Mouse (Mus musculus) lung, embryonic 15.5 days (tissue): ENCODE data around the gene Hltf. TPM values are rescaled to one million over a fixed set of nuclear protein-coding genes. Genes with fewer than 3 reads are reported as not detected.

Experiments used
- ATAC-seq: fragments of 200-750 bp; cut with Nextera tagmentation; 2 replicates; pipeline ENCODE4 v1.8.0; 2017; ENCODE audit warnings: moderate number of reproducible peaks, borderline replicate concordance; ENCODE audit not compliant: low FRiP score, low TSS enrichment; ENCODE audit errors: extremely low read depth
- H3K27ac ChIP-seq: fragments of 300-500 bp; sonication (generic); 2 replicates; pipeline ENCODE4 v1.5.1; 2015; ENCODE audit warnings: moderate library complexity, mild to moderate bottlenecking, inconsistent platforms
- H3K27me3 ChIP-seq: fragments of 300-500 bp; sonication (generic); 2 replicates; pipeline ENCODE4 v1.6.1; 2015; ENCODE audit warnings: inconsistent platforms
- H3K36me3 ChIP-seq: fragments of 300-500 bp; sonication (generic); 2 replicates; pipeline ENCODE4 v1.6.1; 2015; ENCODE audit warnings: inconsistent platforms
- H3K4me1 ChIP-seq: fragments of 300-500 bp; sonication (generic); 2 replicates; pipeline ENCODE4 v1.6.1; 2015; ENCODE audit warnings: inconsistent platforms
- H3K4me2 ChIP-seq: fragments of 300-500 bp; sonication (generic); 2 replicates; pipeline ENCODE4 v1.6.1; 2015; ENCODE audit warnings: inconsistent platforms, mild to moderate bottlenecking, moderate library complexity
- H3K4me3 ChIP-seq: fragments of 300-500 bp; sonication (generic); 2 replicates; pipeline ENCODE4 v1.5.1; 2015; ENCODE audit warnings: mild to moderate bottlenecking, inconsistent platforms
- H3K9ac ChIP-seq: fragments of 300-500 bp; sonication (generic); 2 replicates; pipeline ENCODE4 v1.6.1; 2015; ENCODE audit warnings: inconsistent platforms
- H3K9me3 ChIP-seq: fragments of 300-500 bp; sonication (generic); 2 replicates; pipeline ENCODE4 v1.6.1; 2016; ENCODE audit warnings: inconsistent platforms
- WGBS: fragments of 180-500 bp; shearing (Covaris S2); methylation state at CpG from one replicate; pipeline ENCODE4 v1.1.7; 2015; 5-methylcytosine and 5-hydroxymethylcytosine counted together
- polyA plus RNA-seq: library from polyadenylated mRNA; unstranded; fragments of >200 nt; fragmentation: Nextera tagmentation; extraction: Ambion mirVana; gene quantifications from 2 replicates; pipeline ENCODE4 v1.2.1, GENCODE M21; 2015

Gene Hltf
- polyA plus RNA-seq, 1 experiment from 2014 or later, result 21.9 TPM

- no peaks in the 10 kb centered on the region for H3K27me3 ChIP-seq
- peaks cover 27% of the 10 kb centered on the region for H3K36me3 ChIP-seq
- H3K4me3 ChIP-seq, result no peak overlapping the region
- no peak overlapping the region for H3K27ac ChIP-seq
- WGBS, result 57% methylated on average over 2 of the region's 2 CpGs
- H3K4me1 ChIP-seq, result peaks cover 24% of the 10 kb centered on the region
- H3K9me3 ChIP-seq, result no peaks in the 10 kb centered on the region
- no peak for ATAC-seq
- H3K4me2 ChIP-seq, result no peak overlapping the region
- H3K9ac ChIP-seq, result no peak overlapping the region
Observed at GRCm38 (mm10) chr3:20150511-20150910, 92.9 kb downstream of the Hltf start.

GRCm38 (mm10) chr3:20151651-20152050 lies 94.0 kb downstream of the Hltf start:
- Histone ChIP-seq H3K27me3 (no peaks in the 10 kb centered on the region), H3K4me1 (peaks cover 23% of the 10 kb centered on the region), H3K9me3 (no peaks in the 10 kb centered on the region), H3K9ac (no peak overlapping the region), H3K4me2 (no peak overlapping the region), H3K36me3 (peaks cover 27% of the 10 kb centered on the region), H3K27ac (no peak overlapping the region), H3K4me3 (no peak overlapping the region)
- 95% methylated on average over 3 of the region's 3 CpGs for WGBS
- ATAC-seq, result no peak

GRCm38 (mm10) chr3:20154531-20155367 lies 97.1 kb downstream of the Hltf start, which contains the start of gene Gyg:
Gyg (minus strand) TSS chr3:20155317.
- peak within 1 kb of the TSS; percentile 77 for H3K4me2 ChIP-seq
- H3K36me3 ChIP-seq, result peaks cover 5% of the 10 kb centered on the region
- WGBS, result under 1% methylated on average over 72 of the region's 73 CpGs
- H3K27me3 ChIP-seq, result no peaks in the 10 kb centered on the region
- H3K9ac ChIP-seq, result peak within 1 kb of the TSS; percentile 89
- ATAC-seq, result peak; percentile 97
- H3K4me3 ChIP-seq, result peak within 1 kb of the TSS; percentile 86
- H3K4me1 ChIP-seq, result peaks cover 9% of the 10 kb centered on the region; the same call in 1 of the 2 replicates
- H3K9me3 ChIP-seq, result no peaks in the 10 kb centered on the region
- H3K27ac ChIP-seq, result peak within 1 kb of the TSS; percentile 68

- Histone ChIP-seq H3K36me3 (no peaks in the 10 kb centered on the region; the same call in 1 of the 2 replicates), H3K27ac (no peak overlapping the region), H3K4me3 (peak overlapping the region; percentile 86), H3K4me1 (peaks cover 9% of the 10 kb centered on the region; the same call in 1 of the 2 replicates), H3K9ac (no peak overlapping the region), H3K27me3 (no peaks in the 10 kb centered on the region), H3K9me3 (no peaks in the 10 kb centered on the region), H3K4me2 (peak overlapping the region; percentile 77)
- no peak for ATAC-seq
- 74% methylated on average over 6 of the region's 6 CpGs for WGBS
Observed at GRCm38 (mm10) chr3:20155476-20155875, 97.9 kb downstream of the Hltf start.

GRCm38 (mm10) chr3:20167487-20167886 lies 109.9 kb downstream of the Hltf start:
- 26% methylated on average over 1 of the region's 1 CpGs for WGBS
- H3K4me2 ChIP-seq, result no peak overlapping the region
- H3K4me1 ChIP-seq, result no peaks in the 10 kb centered on the region
- no peak overlapping the region for H3K4me3 ChIP-seq
- no peaks in the 10 kb centered on the region for H3K9me3 ChIP-seq
- H3K27me3 ChIP-seq, result no peaks in the 10 kb centered on the region
- peak; percentile 76; the same call in 1 of the 2 replicates for ATAC-seq
- no peak overlapping the region for H3K9ac ChIP-seq
- H3K36me3 ChIP-seq, result no peaks in the 10 kb centered on the region
- no peak overlapping the region for H3K27ac ChIP-seq

Other genes starting within 250 kb of the Hltf start
- 2.9 and 3.3 TPM in 2 replicates for gene Cp, start 100.8 kb upstream of the Hltf start, polyA plus RNA-seq
- gene Hps3, start 22.5 kb upstream of the Hltf start, polyA plus RNA-seq, result 11.0 and 11.8 TPM in 2 replicates
- gene Gyg, start 97.5 kb downstream of the Hltf start, polyA plus RNA-seq, result 326 and 333 TPM in 2 replicates
- 5.5 and 7.4 TPM in 2 replicates for gene Cpa3, start 184.4 kb downstream of the Hltf start, polyA plus RNA-seq
- gene Cpb1, start 217.9 kb downstream of the Hltf start, polyA plus RNA-seq, result 2.7 and 3.6 TPM in 2 replicates